Mouse (Mus musculus) heart, embryonic 11.5 days (tissue): Measurements from ENCODE around the gene Nxf3. TPM values are rescaled to one million over a fixed set of nuclear protein-coding genes. Genes with fewer than 3 reads are reported as not detected.

Experiments
- ATAC-seq: fragments of 200-750 bp; cut with Nextera tagmentation; replicated peaks from 2 replicates; pipeline ENCODE4 v1.8.0; 2017; ENCODE audit warnings: moderate library complexity; ENCODE audit not compliant: insufficient number of reproducible peaks, low FRiP score, low TSS enrichment
- H3K27ac ChIP-seq: fragments of 300-500 bp; sonication (generic); 2 replicates; pipeline ENCODE4 v1.5.1; 2014; ENCODE audit warnings: mild to moderate bottlenecking, low read depth, low read length
- H3K27me3 ChIP-seq: fragments of 300-500 bp; sonication (generic); 2 replicates; pipeline ENCODE4 v1.6.1; 2014; ENCODE audit warnings: mild to moderate bottlenecking, low read length, mixed read lengths; ENCODE audit not compliant: control insufficient read depth, insufficient read depth
- H3K36me3 ChIP-seq: fragments of 300-500 bp; sonication (generic); 2 replicates; pipeline ENCODE4 v1.6.1; 2014; ENCODE audit warnings: mild to moderate bottlenecking, low read length, moderate library complexity, mixed read lengths; ENCODE audit not compliant: control insufficient read depth, insufficient read depth
- H3K4me1 ChIP-seq: fragments of 300-500 bp; sonication (generic); 2 replicates; pipeline ENCODE4 v1.6.1; 2014; ENCODE audit warnings: low read length; ENCODE audit not compliant: control insufficient read depth, insufficient read depth
- H3K4me2 ChIP-seq: fragments of 300-500 bp; sonication (generic); 2 replicates; pipeline ENCODE4 v1.6.1; 2014; ENCODE audit warnings: mild to moderate bottlenecking, moderate library complexity
- H3K4me3 ChIP-seq: fragments of 300-500 bp; sonication (generic); 2 replicates; pipeline ENCODE4 v1.5.1; 2014; ENCODE audit warnings: low read depth, low read length
- H3K9ac ChIP-seq: fragments of 300-500 bp; sonication (generic); 2 replicates; pipeline ENCODE4 v1.6.1; 2014; ENCODE audit warnings: mild to moderate bottlenecking, low read depth, low read length, moderate library complexity
- H3K9me3 ChIP-seq: fragments of 300-500 bp; sonication (generic); replicated peaks from 2 replicates; pipeline ENCODE4 v1.6.1; 2016; ENCODE audit warnings: low read length; ENCODE audit not compliant: control insufficient read depth
- WGBS: fragments of 180-500 bp; shearing (Covaris S2); extraction: QIAGEN DNeasy Blood & Tissue Kit; methylation state at CpG from one replicate; pipeline ENCODE4 v1.1.7; 2014; ENCODE audit not compliant: insufficient replicate concordance; 5-methylcytosine and 5-hydroxymethylcytosine counted together
- polyA plus RNA-seq: library from polyadenylated mRNA; unstranded; fragments of >200 nt; fragmentation: Nextera tagmentation; extraction: Ambion mirVana; gene quantifications from 2 replicates; pipeline ENCODE4 v1.2.1, GENCODE M21; 2014

The Nxf3 gene
- 0.53 and 0.56 TPM in 2 replicates for polyA plus RNA-seq

- no peaks in the 10 kb centered on the region for H3K36me3 ChIP-seq
- no peak within 1 kb of the TSS for H3K4me2 ChIP-seq
- no peaks in the 10 kb centered on the region for H3K4me1 ChIP-seq
- H3K9ac ChIP-seq, result no peak within 1 kb of the TSS
- WGBS, result 78% methylated on average over 9 of the region's 9 CpGs
- no peaks in the 10 kb centered on the region for H3K9me3 ChIP-seq
- H3K4me3 ChIP-seq, result no peak within 1 kb of the TSS
- no peak for ATAC-seq
- no peak within 1 kb of the TSS for H3K27ac ChIP-seq
- H3K27me3 ChIP-seq, result no peaks in the 10 kb centered on the region
Observed at GRCm38 (mm10) chrX:136085155-136085554, at the start of gene Nxf3. Gene Nxf3 (minus strand): TSS chrX:136085255.

- no peaks in the 10 kb centered on the region for H3K4me1 ChIP-seq
- H3K27me3 ChIP-seq, result no peaks in the 10 kb centered on the region; the same call in 1 of the 2 replicates
- H3K4me3 ChIP-seq, result no peak overlapping the region
- no peak overlapping the region for H3K27ac ChIP-seq
- H3K9me3 ChIP-seq, result no peaks in the 10 kb centered on the region
- 19% methylated on average over 5 of the region's 5 CpGs for WGBS
- H3K9ac ChIP-seq, result no peak overlapping the region
- H3K4me2 ChIP-seq, result no peak overlapping the region
- ATAC-seq, result no peak
- H3K36me3 ChIP-seq, result no peaks in the 10 kb centered on the region
Observed at GRCm38 (mm10) chrX:136127744-136128064, 42.6 kb upstream of the Nxf3 start.

- Histone ChIP-seq H3K4me3 (no peak overlapping the region), H3K9me3 (no peaks in the 10 kb centered on the region), H3K27me3 (no peaks in the 10 kb centered on the region; the same call in 1 of the 2 replicates), H3K27ac (no peak overlapping the region), H3K4me1 (no peaks in the 10 kb centered on the region), H3K4me2 (no peak overlapping the region), H3K9ac (no peak overlapping the region), H3K36me3 (no peaks in the 10 kb centered on the region)
- no peak for ATAC-seq
- 45% methylated on average over 8 of the region's 8 CpGs for WGBS
Observed at GRCm38 (mm10) chrX:136127038-136127743, 42.1 kb upstream of the Nxf3 start.

GRCm38 (mm10) chrX:136115419-136115961 is 30.4 kb upstream of the Nxf3 start:
- WGBS, result 18% methylated on average over 23 of the region's 23 CpGs
- H3K4me1 ChIP-seq, result no peaks in the 10 kb centered on the region
- no peaks in the 10 kb centered on the region for H3K36me3 ChIP-seq
- no peaks in the 10 kb centered on the region for H3K27me3 ChIP-seq
- ATAC-seq, result peak; percentile 85
- H3K27ac ChIP-seq, result peak overlapping the region; percentile 41; the same call in 1 of the 2 replicates
- H3K9me3 ChIP-seq, result no peaks in the 10 kb centered on the region
- H3K4me2 ChIP-seq, result peak overlapping the region; percentile 59
- H3K9ac ChIP-seq, result 0 out of 2 replicates have a peak overlapping the region, but pooled peaks have one; percentile 47
- peak overlapping the region; percentile 40 for H3K4me3 ChIP-seq

- Histone ChIP-seq H3K4me3 (no peak overlapping the region), H3K4me1 (no peaks in the 10 kb centered on the region), H3K27me3 (no peaks in the 10 kb centered on the region), H3K4me2 (peak overlapping the region; percentile 59), H3K9me3 (no peaks in the 10 kb centered on the region), H3K36me3 (no peaks in the 10 kb centered on the region), H3K27ac (no peak overlapping the region), H3K9ac (no peak overlapping the region)
- ATAC-seq, result no peak
- WGBS, result 24% methylated on average over 4 of the region's 4 CpGs
Observed at GRCm38 (mm10) chrX:136115015-136115414, 30.0 kb upstream of the Nxf3 start.

- Histone ChIP-seq H3K9me3 (no peaks in the 10 kb centered on the region), H3K27me3 (no peaks in the 10 kb centered on the region), H3K36me3 (no peaks in the 10 kb centered on the region), H3K27ac (no peak overlapping the region), H3K4me3 (no peak overlapping the region), H3K9ac (no peak overlapping the region), H3K4me2 (no peak overlapping the region), H3K4me1 (no peaks in the 10 kb centered on the region)
- ATAC-seq, result no peak
- 43% methylated on average over 6 of the region's 6 CpGs for WGBS
Observed at GRCm38 (mm10) chrX:136107942-136108341, 22.9 kb upstream of the Nxf3 start.

GRCm38 (mm10) chrX:136104724-136105088 is 19.7 kb upstream of the Nxf3 start:
- ATAC-seq, result no peak
- 66% methylated on average over 3 of the region's 3 CpGs for WGBS
- Histone ChIP-seq H3K9ac (no peak overlapping the region), H3K27ac (no peak overlapping the region), H3K27me3 (no peaks in the 10 kb centered on the region), H3K36me3 (no peaks in the 10 kb centered on the region), H3K4me3 (no peak overlapping the region), H3K4me2 (no peak overlapping the region), H3K4me1 (no peaks in the 10 kb centered on the region), H3K9me3 (no peaks in the 10 kb centered on the region)

GRCm38 (mm10) chrX:136104046-136104723 is 19.1 kb upstream of the Nxf3 start:
- H3K4me1 ChIP-seq, result no peaks in the 10 kb centered on the region
- no peaks in the 10 kb centered on the region for H3K36me3 ChIP-seq
- H3K4me2 ChIP-seq, result no peak overlapping the region
- WGBS, result 58% methylated on average over 4 of the region's 4 CpGs
- H3K4me3 ChIP-seq, result no peak overlapping the region
- ATAC-seq, result no peak
- no peak overlapping the region for H3K27ac ChIP-seq
- H3K9me3 ChIP-seq, result no peaks in the 10 kb centered on the region
- no peak overlapping the region for H3K9ac ChIP-seq
- H3K27me3 ChIP-seq, result no peaks in the 10 kb centered on the region
